Mouse (Mus musculus): Measurements from ENCODE around the gene Cadm2.

DNA sequence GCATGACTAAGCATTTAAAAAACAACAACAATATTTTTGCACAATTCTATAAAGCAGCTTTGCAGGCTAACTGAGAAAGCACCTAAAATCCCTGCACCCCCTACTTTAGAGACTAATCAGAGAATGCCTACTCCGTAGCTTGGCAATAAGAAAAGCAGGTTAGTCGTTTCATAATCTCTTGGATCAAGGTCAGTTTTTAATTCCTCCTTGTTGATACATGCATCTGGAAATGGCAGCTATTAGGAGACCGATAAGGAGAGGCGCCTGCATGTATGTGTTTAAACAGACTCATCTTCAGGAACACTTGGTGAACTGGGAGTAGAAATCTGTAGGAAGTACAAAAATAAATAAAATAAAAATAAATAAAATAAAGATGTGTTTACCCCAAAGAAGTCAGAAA is 11.6 kb downstream of the Cadm2 start:
- TF ChIP-seq POLR2A (IDR thresholded peaks at IDR 0.05; ENCODE audit: borderline replicate concordance, extremely low read depth, insufficient read depth, insufficient read length, poor library complexity, severe bottlenecking) (no peak), CTCF (IDR thresholded peaks at IDR 0.05; ENCODE audit: borderline replicate concordance, extremely low read depth, insufficient read depth, insufficient read length) (no peak)

All from brain, embryonic 14.5 days (tissue).